Mouse (Mus musculus) CH12.LX (cell line): ENCODE data around the gene Rpl36al. TPM values are rescaled to one million over a fixed set of nuclear protein-coding genes. Genes with fewer than 3 reads are reported as not detected.

Experiments used
- DNase-seq: peaks from one replicate; pipeline ENCODE4 v3.0.0-alpha.2; 2013; ENCODE audit errors: extremely low read depth
- H3K27ac ChIP-seq: 2 replicates; pipeline ENCODE4 v1.5.1; 2012; ENCODE audit warnings: low read depth, mild to moderate bottlenecking, control low read depth, moderate library complexity; ENCODE audit not compliant: insufficient read depth
- H3K27me3 ChIP-seq: replicated peaks from 2 replicates; pipeline ENCODE3; 2012; ENCODE audit warnings: inconsistent platforms
- H3K36me3 ChIP-seq, 2 experiments: replicated peaks in 1 of 2; 2 replicates each; pipeline versions ENCODE3 to v1.6.1; 2012; ENCODE audit warnings: inconsistent platforms in 1 of 2, low read length in 1 of 2, mild to moderate bottlenecking in 1 of 2, mixed read lengths in 1 of 2, moderate library complexity in 1 of 2; ENCODE audit not compliant: control insufficient read depth in 1 of 2, insufficient read depth in 1 of 2
- H3K4me1 ChIP-seq, 2 experiments: 2 replicates each; pipeline ENCODE4 v1.6.1; 2012; ENCODE audit warnings: inconsistent platforms in 1 of 2, moderate library complexity in 1 of 2; ENCODE audit not compliant: insufficient read depth in 2 of 2, control insufficient read depth in 1 of 2
- H3K4me2 ChIP-seq: 2 replicates; pipeline ENCODE4 v1.6.1; 2012; ENCODE audit warnings: low read depth, mild to moderate bottlenecking, control low read depth; ENCODE audit not compliant: poor library complexity, insufficient read depth, severe bottlenecking
- H3K4me3 ChIP-seq, 3 experiments: fragments of 150-350 bp in 1 of 3; sonication (generic) in 1 of 3; replicated peaks in 1 of 3; 2 replicates each; pipeline versions ENCODE3 to v1.5.1; 2011 to 2012; ENCODE audit warnings: low read depth in 2 of 3, low read length in 2 of 3, mild to moderate bottlenecking in 2 of 3, moderate library complexity in 2 of 3, control low read depth in 1 of 3, improper control_type of control experiment in 1 of 3, inconsistent platforms in 1 of 3, mixed read lengths in 1 of 3; ENCODE audit not compliant: poor library complexity in 1 of 3
- H3K79me2 ChIP-seq: replicated peaks from 2 replicates; pipeline ENCODE4 v1.6.1; 2012; ENCODE audit warnings: mild to moderate bottlenecking, moderate library complexity; ENCODE audit not compliant: control insufficient read depth, poor library complexity, insufficient read depth, severe bottlenecking; ENCODE audit errors: extremely low read depth
- H3K9ac ChIP-seq: 2 replicates; pipeline ENCODE4 v1.6.1; 2012; ENCODE audit warnings: low read depth, mild to moderate bottlenecking, control low read depth, moderate library complexity; ENCODE audit not compliant: insufficient read depth
- H3K9me3 ChIP-seq: replicated peaks from 2 replicates; pipeline ENCODE3; 2012; ENCODE audit warnings: low read length, inconsistent platforms, mixed read lengths
- BHLHE40 ChIP-seq: IDR thresholded peaks from 2 replicates; pipeline ENCODE4 v1.6.1; 2011; ENCODE audit warnings: mild to moderate bottlenecking, low read depth, low read length, improper control_type of control experiment
- CHD1 ChIP-seq: IDR thresholded peaks from 2 replicates; pipeline ENCODE4 v1.6.1; 2012; ENCODE audit warnings: low read depth, low read length, improper control_type of control experiment, inconsistent platforms
- CHD2 ChIP-seq: IDR thresholded peaks from 2 replicates; pipeline ENCODE4 v1.6.1; 2011; ENCODE audit warnings: low read length, improper control_type of control experiment
- ELF1 ChIP-seq: IDR thresholded peaks from 2 replicates; pipeline ENCODE4 v1.6.1; 2014; ENCODE audit warnings: low read depth, mild to moderate bottlenecking, inconsistent platforms, low read length, improper control_type of control experiment
- EP300 ChIP-seq: IDR thresholded peaks from 2 replicates; pipeline ENCODE4 v1.6.1; 2011; ENCODE audit warnings: low read length, improper control_type of control experiment
- GABPA ChIP-seq: IDR thresholded peaks from 2 replicates; pipeline ENCODE4 v1.6.1; 2012; ENCODE audit warnings: low read depth, low read length, improper control_type of control experiment, inconsistent platforms; ENCODE audit not compliant: insufficient replicate concordance
- HCFC1 ChIP-seq: IDR thresholded peaks from 2 replicates; pipeline ENCODE4 v1.6.1; 2012; ENCODE audit warnings: low read depth, mild to moderate bottlenecking, inconsistent platforms, low read length, improper control_type of control experiment
- JUN ChIP-seq: IDR thresholded peaks from 2 replicates; pipeline ENCODE4 v1.6.1; 2011; ENCODE audit warnings: low read depth, mild to moderate bottlenecking, low read length, improper control_type of control experiment, moderate library complexity; ENCODE audit not compliant: insufficient read depth
- KAT2A ChIP-seq: IDR thresholded peaks from 2 replicates; pipeline ENCODE4 v1.6.1; 2012; ENCODE audit warnings: low read length, improper control_type of control experiment, inconsistent platforms; ENCODE audit not compliant: insufficient replicate concordance
- MAX ChIP-seq: IDR thresholded peaks from 2 replicates; pipeline ENCODE4 v1.6.1; 2011; ENCODE audit warnings: low read length, improper control_type of control experiment
- MXI1 ChIP-seq: IDR thresholded peaks from 2 replicates; pipeline ENCODE4 v1.6.1; 2011; ENCODE audit warnings: mild to moderate bottlenecking, low read depth, low read length, improper control_type of control experiment
- MYC ChIP-seq: IDR thresholded peaks from 2 replicates; pipeline ENCODE4 v1.6.1; 2011; ENCODE audit warnings: low read depth, mild to moderate bottlenecking, improper control_type of control experiment, low read length
- NRF1 ChIP-seq: IDR thresholded peaks from 2 replicates; pipeline ENCODE4 v1.6.1; 2014; ENCODE audit warnings: low read depth, mild to moderate bottlenecking, inconsistent platforms, low read length, improper control_type of control experiment, moderate library complexity
- PAX5 ChIP-seq: IDR thresholded peaks from 2 replicates; pipeline ENCODE4 v1.6.1; 2012; ENCODE audit warnings: low read length, inconsistent platforms, mixed read lengths
- POLR2A ChIP-seq: IDR thresholded peaks from 2 replicates; pipeline ENCODE4 v1.6.1; 2011; ENCODE audit warnings: low read depth, mild to moderate bottlenecking, improper control_type of control experiment, low read length
- POLR2AphosphoS2 ChIP-seq: IDR thresholded peaks from 2 replicates; pipeline ENCODE4 v1.6.1; 2011; ENCODE audit warnings: low read depth, low read length, improper control_type of control experiment
- RAD21 ChIP-seq: IDR thresholded peaks from 2 replicates; pipeline ENCODE4 v1.6.1; 2011; ENCODE audit warnings: low read depth, mild to moderate bottlenecking, low read length, improper control_type of control experiment, moderate library complexity
- SIN3A ChIP-seq: IDR thresholded peaks from 2 replicates; pipeline ENCODE4 v1.6.1; 2012; ENCODE audit warnings: low read length, improper control_type of control experiment, inconsistent platforms
- TBP ChIP-seq: conservative IDR thresholded peaks from 2 replicates; pipeline ENCODE4 v1.6.1; 2011; ENCODE audit warnings: low read depth, low read length, improper control_type of control experiment
- UBTF ChIP-seq: IDR thresholded peaks from 2 replicates; pipeline ENCODE4 v1.6.1; 2012; ENCODE audit warnings: low read depth, mild to moderate bottlenecking, inconsistent platforms, low read length, improper control_type of control experiment, moderate library complexity
- USF2 ChIP-seq: conservative IDR thresholded peaks from 2 replicates; pipeline ENCODE4 v1.6.1; 2011; ENCODE audit warnings: low read depth, low read length, improper control_type of control experiment
- ZKSCAN1 ChIP-seq: IDR thresholded peaks from 2 replicates; pipeline ENCODE4 v1.6.1; 2012; ENCODE audit warnings: low read depth, inconsistent platforms, low read length, improper control_type of control experiment, borderline replicate concordance
- ZMIZ1 ChIP-seq: IDR thresholded peaks from 2 replicates; pipeline ENCODE4 v1.6.1; 2012; ENCODE audit warnings: low read depth, mild to moderate bottlenecking, inconsistent platforms, low read length, improper control_type of control experiment
- ZNF384 ChIP-seq: IDR thresholded peaks from 2 replicates; pipeline ENCODE4 v1.6.1; 2012; ENCODE audit warnings: low read depth, low read length, improper control_type of control experiment, inconsistent platforms
- dilution Hi-C: fragments of 300-500 bp; cut with MboI; formaldehyde crosslinking; loops from 2 replicates; pipeline ENCODE4 v1.14.3; 2020; ENCODE audit warnings: low sequenced_read_pairs; ENCODE audit not compliant: extremely low pct_unique_long_range_greater_than_20kb, extremely low pct_ligation_motif_present
- in situ Hi-C: fragments of 300-500 bp; cut with MboI; formaldehyde crosslinking; loops from 3 replicates; pipeline ENCODE4 v1.14.3; 2019; ENCODE audit warnings: low sequenced_read_pairs, low pct_ligation_motif_present, low pct_unique_long_range_greater_than_20kb, mixed read lengths
- polyA plus RNA-seq: library from polyadenylated mRNA; unstranded; fragments of >175 nt; gene quantifications from 2 replicates; pipeline ENCODE4 v1.2.1, GENCODE M21; 2012; ENCODE audit warnings: low read depth; ENCODE audit not compliant: insufficient read length
- total RNA-seq, 2 experiments: library from RNA; depleted of rRNA; stranded (reverse); fragments of 300-350 nt in 1 of 2; fragments of >200 nt in 1 of 2; gene quantifications; 2 replicates each; pipeline ENCODE4 v1.2.3; 2012 to 2014

Rpl36al gene
- total and polyA plus RNA-seq, 3 experiments = 828 to 1,571 (median 1,263) TPM

- Histone ChIP-seq H3K9me3 (no peaks in the 10 kb centered on the region), H3K79me2 (peaks cover 41% of the 10 kb centered on the region), H3K27me3 (no peaks in the 10 kb centered on the region), H3K4me3 (peak within 1 kb of the TSS; percentile 91 to 98 (median 97)), H3K4me1 (peaks cover 6 to 23% of the 10 kb centered on the region in 2 experiments; a peak in 3 of 4 replicates), H3K36me3 (peaks cover 26 to 40% of the 10 kb centered on the region in 2 experiments), H3K27ac (peak within 1 kb of the TSS; percentile 84), H3K4me2 (peak within 1 kb of the TSS; percentile 91), H3K9ac (peak within 1 kb of the TSS; percentile 61)
- dilution Hi-C loops (no loop called here), in situ Hi-C loops (no loop called here)
- TF ChIP-seq CHD2 (peak; percentile 49; the same call in 1 of the 2 replicates), MAX (0 out of 2 replicates have a peak, but pooled peaks have one; percentile 23), SIN3A (peak; percentile 96), ELF1 (no peak), POLR2A (0 out of 2 replicates have a peak, but pooled peaks have one; percentile 20), EP300 (no peak), BHLHE40 (peak; percentile 10; the same call in 1 of the 2 replicates), MXI1 (peak; percentile 87)
- peak; percentile 67 for DNase-seq
Measured at GRCm38 (mm10) chr12:69198164-69198535, 14.3 kb upstream of the Rpl36al start, which contains the start of gene Dnaaf2. Gene Dnaaf2 (minus strand): TSS chr12:69198429.

GRCm38 (mm10) chr12:69197378-69198163, 13.7 kb upstream of the Rpl36al start:
- TF ChIP-seq JUN (no peak), NRF1 (no peak), CHD2 (no peak), MXI1 (peak; percentile 91), RAD21 (no peak), ZMIZ1 (peak; percentile 7; the same call in 1 of the 2 replicates), ELF1 (peak; percentile 23; the same call in 1 of the 2 replicates), MYC (peak; percentile 8; the same call in 1 of the 2 replicates), TBP (no peak), POLR2A (no peak), USF2 (no peak), HCFC1 (no peak), CHD1 (no peak), UBTF (peak; percentile 70), PAX5 (no peak), ZKSCAN1 (no peak), GABPA (no peak), BHLHE40 (no peak), KAT2A (no peak), MAX (no peak; the same call in 1 of the 2 replicates), ZNF384 (no peak), POLR2AphosphoS2 (no peak)
- H3K4me2 ChIP-seq = peak overlapping the region; percentile 91
- peaks cover 6 to 29% of the 10 kb centered on the region in 2 experiments; a peak in 3 of 4 replicates for H3K4me1 ChIP-seq
- in situ Hi-C loops = no loop called here
- H3K79me2 ChIP-seq = peaks cover 47% of the 10 kb centered on the region
- DNase-seq = no peak
- H3K4me3 ChIP-seq = peak overlapping the region; percentile 91 to 98 (median 97)
- no peaks in the 10 kb centered on the region for H3K27me3 ChIP-seq
- dilution Hi-C loops = no loop called here
- H3K9ac ChIP-seq = peak overlapping the region; percentile 61
- H3K27ac ChIP-seq = peak overlapping the region; percentile 84
- H3K36me3 ChIP-seq = peaks cover 22 to 38% of the 10 kb centered on the region in 2 experiments
- no peaks in the 10 kb centered on the region for H3K9me3 ChIP-seq
